17 mouse cellular contexts compared by ENCODE assay signal in the genomic region with DNA sequence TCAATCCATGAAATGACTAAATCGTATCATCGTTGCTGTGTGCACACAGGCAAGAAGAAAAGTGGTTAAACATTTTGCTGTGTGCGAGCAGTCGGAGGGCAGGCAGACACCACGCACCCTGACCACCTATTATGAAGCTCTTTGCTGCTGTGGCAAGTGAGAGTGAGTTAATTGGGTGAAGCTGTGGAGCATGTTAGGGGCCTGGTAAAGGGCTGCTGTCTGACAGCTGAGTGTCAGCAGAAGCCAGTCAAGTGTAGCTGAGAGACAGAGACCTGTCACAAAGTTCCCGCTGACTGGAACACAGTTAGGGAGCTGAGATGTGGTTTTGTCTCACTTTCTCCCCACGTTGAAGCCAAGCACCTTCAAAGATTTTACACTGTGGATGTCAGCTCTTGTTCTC.
DNase-seq lines count a peak whose midpoint lies in the region; ATAC-seq lines count a peak whose summit lies in the region.
"Had no signal": no experiment of that assay in that cellular context is flagged by ENCODE, and none has a peak within 500 bp of the region (broad histone marks: within the 10 kb centered on the region; RNA-seq: fewer than 3 reads in every experiment).

No protein-coding gene starts in this region.

- DNase-seq in kidney, postnatal 4 days: peak; percentile 3 to 8
- no peak for DNase-seq in kidney, adult 11 months
- DNase-seq in thymus, postnatal 0 days (ENCODE audit: low spot score): peak; percentile 5
- DNase-seq in thymus, postnatal 10 days (ENCODE audit: low spot score in 2 of 2): no peak
- peak; percentile 39 for DNase-seq in retina, embryonic 14.5 days (ENCODE audit: low spot score)
- DNase-seq in natural killer cell, adult 2 months (ENCODE audit: low spot score in 2 of 2): no peak
- DNase-seq: adrenal gland, adult 8-10 months; adrenal gland, postnatal 36 days; cerebellum, adult 11 months; cerebellum, adult 9-10 months; cerebellum, postnatal 25 days; gastrocnemius, postnatal 10 days; heart, adult 18-20 months; heart, postnatal 10 days; heart, postnatal 4 days had no signal

- ATAC-seq in activated CD4-positive, CD25-positive, alpha-beta regulatory T cell, adult 4 months: no peak
- ATAC-seq: forebrain, embryonic 16.5 days had no signal

Comparison
In these comparisons a context has a peak if more than half of its experiments do, and no peak if none do; other contexts are left out.
1. DNase-seq: peak in kidney, postnatal 4 days (2 of 2), thymus, postnatal 0 days (single experiment) and retina, embryonic 14.5 days (single experiment); none in kidney, adult 11 months (single experiment), thymus, postnatal 10 days (0 of 2) and natural killer cell, adult 2 months (0 of 2).